27 mouse cellular contexts compared by ENCODE assay signal in the genomic region with DNA sequence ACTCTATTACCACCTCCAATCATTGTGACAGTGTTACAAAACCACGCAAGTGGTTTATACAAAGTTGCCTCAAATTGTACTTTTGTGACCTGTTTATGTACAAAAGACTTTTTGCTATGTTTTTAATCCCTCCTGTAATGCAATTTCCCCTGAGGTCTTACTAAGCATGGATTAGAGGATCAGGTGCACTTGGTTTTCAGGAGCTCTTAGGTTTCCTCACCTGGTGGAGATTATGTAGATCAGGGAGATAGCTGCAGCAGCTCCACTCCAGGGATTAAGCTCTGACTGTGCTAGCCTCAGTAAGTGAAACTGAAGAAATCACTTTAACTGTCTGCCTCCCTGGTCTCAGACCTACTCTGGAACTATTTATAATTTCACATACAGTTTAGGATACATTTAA.
"Had no signal": no experiment of that assay in that cellular context is flagged by ENCODE, and none has a peak within 500 bp of the region (broad histone marks: within the 10 kb centered on the region; RNA-seq: fewer than 3 reads in every experiment).

No protein-coding gene starts in this region.

- DNase-seq: left cerebral cortex, postnatal 4 days; liver; liver, embryonic 13.5 days; liver, postnatal 0 days; lung, adult 18-20 months; lung, adult 2 months; lung, embryonic 14.5 days; lung, postnatal 10 days; lung, postnatal 14 days; lung, postnatal 36 days; lung, postnatal 4 days; midbrain, embryonic 14.5 days had no signal

- H3K27me3 ChIP-seq: limb, embryonic 12.5 days; limb, embryonic 13.5 days; limb, embryonic 15.5 days; liver, embryonic 12.5 days; liver, embryonic 13.5 days; liver, embryonic 15.5 days; lung, embryonic 15.5 days; megakaryocyte, embryonic 14.5 days; midbrain, embryonic 12.5 days; midbrain, embryonic 13.5 days; midbrain, embryonic 15.5 days had no signal

- H3K36me3 ChIP-seq: limb, embryonic 10.5 days; limb, embryonic 12.5 days; limb, embryonic 13.5 days; limb, embryonic 15.5 days; liver, embryonic 12.5 days; liver, embryonic 13.5 days; liver, embryonic 15.5 days; lung, embryonic 15.5 days; midbrain, embryonic 10.5 days; midbrain, embryonic 12.5 days; midbrain, embryonic 13.5 days; midbrain, embryonic 15.5 days had no signal

- H3K4me3 ChIP-seq: limb, embryonic 10.5 days; limb, embryonic 12.5 days; limb, embryonic 13.5 days; limb, embryonic 15.5 days; liver, embryonic 12.5 days; liver, embryonic 13.5 days; liver, embryonic 15.5 days; lung, embryonic 15.5 days; megakaryocyte, embryonic 14.5 days; midbrain, embryonic 10.5 days; midbrain, embryonic 12.5 days; midbrain, embryonic 13.5 days; midbrain, embryonic 15.5 days; myocyte had no signal

- H3K4me1 ChIP-seq: limb, embryonic 10.5 days; limb, embryonic 12.5 days; limb, embryonic 13.5 days; limb, embryonic 15.5 days; liver, embryonic 12.5 days; liver, embryonic 13.5 days; liver, embryonic 15.5 days; lung, embryonic 15.5 days; megakaryocyte, embryonic 14.5 days; midbrain, embryonic 10.5 days; midbrain, embryonic 12.5 days; midbrain, embryonic 13.5 days; midbrain, embryonic 15.5 days had no signal

- H3K27ac ChIP-seq: limb, embryonic 10.5 days; limb, embryonic 12.5 days; limb, embryonic 13.5 days; limb, embryonic 15.5 days; liver, embryonic 12.5 days; liver, embryonic 13.5 days; liver, embryonic 14.5 days; liver, embryonic 15.5 days; lung, embryonic 15.5 days; macrophage; midbrain, embryonic 10.5 days; midbrain, embryonic 12.5 days; midbrain, embryonic 13.5 days; midbrain, embryonic 15.5 days had no signal
